Mouse (Mus musculus) thymus, adult 2 months (tissue): ENCODE results near the gene Erbb2.

Source experiments
- CTCF ChIP-seq: fragments of 200-500 bp; IDR thresholded peaks from 2 replicates; pipeline ENCODE4 v1.5.1; 2012; ENCODE audit warnings: mild to moderate bottlenecking, control low read depth, low read length, moderate library complexity, borderline replicate concordance; ENCODE audit not compliant: control insufficient read depth, poor library complexity, insufficient read depth; ENCODE audit errors: extremely low read depth
- POLR2A ChIP-seq: fragments of 200-500 bp; IDR thresholded peaks from 2 replicates; pipeline ENCODE4 v1.6.1; 2012; ENCODE audit warnings: mild to moderate bottlenecking, low read length, control low read depth, moderate library complexity; ENCODE audit not compliant: control insufficient read depth, poor library complexity, insufficient read depth; ENCODE audit errors: extremely low read depth

DNA sequence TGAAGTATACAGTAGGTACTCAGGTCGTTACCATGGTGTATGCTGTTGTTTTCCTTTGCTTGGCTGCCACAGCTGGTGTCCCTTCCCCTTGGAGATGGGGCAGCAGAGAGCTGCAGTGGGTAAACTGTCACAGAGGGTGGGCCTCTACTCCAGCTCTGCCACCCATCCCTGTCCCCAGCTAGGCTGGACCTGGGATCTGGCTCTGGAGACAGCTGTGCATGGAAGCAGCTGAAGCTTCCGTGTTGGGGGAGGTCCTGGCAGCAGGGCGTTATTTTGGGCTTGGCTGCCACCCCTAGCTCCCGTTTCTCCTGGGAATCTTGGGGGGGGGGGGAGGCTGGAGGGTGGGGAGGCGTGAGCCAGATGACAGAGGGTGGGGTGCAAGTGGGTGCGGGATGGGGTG lies 6.0 kb downstream of the Erbb2 start:
- no peak for TF ChIP-seq CTCF
- no peak for TF ChIP-seq POLR2A
